Mouse (Mus musculus): ENCODE measurements around the gene Gsk3a. TPM values are rescaled to one million over a fixed set of nuclear protein-coding genes. Genes with fewer than 3 reads are reported as not detected.

Gene Gsk3a
- total and polyA plus RNA-seq, 3 experiments = 45.8 to 76.1 (median 47.5) TPM

DNA sequence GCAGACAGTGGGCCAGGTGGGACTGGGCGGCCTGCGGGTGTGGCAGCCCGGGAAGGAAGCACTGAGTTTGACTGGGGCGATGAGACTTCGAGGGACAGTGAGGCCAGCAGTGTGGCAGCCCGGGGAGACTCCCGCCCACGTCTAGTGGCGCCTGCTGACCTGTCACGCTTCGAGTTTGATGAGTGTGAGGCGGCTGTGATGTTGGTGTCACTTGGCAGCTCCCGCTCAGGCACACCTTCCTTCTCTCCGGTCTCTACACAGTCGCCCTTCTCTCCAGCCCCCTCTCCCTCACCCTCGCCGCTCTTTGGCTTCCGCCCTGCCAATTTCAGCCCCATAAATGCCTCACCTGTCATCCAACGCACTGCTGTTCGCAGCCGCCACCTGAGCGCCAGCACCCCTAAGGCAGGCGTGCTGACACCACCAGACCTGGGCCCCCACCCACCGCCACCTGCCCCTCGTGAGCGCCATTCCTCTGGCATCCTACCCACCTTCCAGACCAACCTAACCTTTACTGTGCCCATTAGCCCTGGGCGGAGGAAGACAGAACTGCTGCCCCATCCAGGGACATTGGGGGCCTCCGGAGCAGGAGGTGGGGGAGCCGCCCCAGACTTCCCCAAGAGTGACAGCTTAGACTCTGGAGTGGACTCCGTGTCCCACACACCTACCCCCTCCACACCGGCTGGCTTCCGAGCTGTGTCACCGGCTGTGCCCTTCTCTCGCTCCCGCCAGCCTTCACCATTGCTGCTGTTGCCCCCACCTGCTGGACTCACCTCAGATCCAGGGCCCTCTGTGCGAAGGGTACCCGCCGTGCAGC is 35.0 kb upstream of the Gsk3a start:
- H3K9ac ChIP-seq (ENCODE audit: insufficient read depth, low read depth) = no peak overlapping the region
- peaks cover 49 to 69% of the 10 kb centered on the region in 2 experiments for H3K4me1 ChIP-seq (ENCODE audit: control insufficient read depth in 1 of 2, insufficient read depth in 2 of 2)
- 0 out of 2 replicates have a peak, but pooled peaks cover 2% of the 10 kb centered on the region for H3K79me2 ChIP-seq (replicated peaks; ENCODE audit: control insufficient read depth, extremely low read depth, insufficient read depth, poor library complexity, severe bottlenecking)
- no peak overlapping the region for H3K4me3 ChIP-seq (replicated peaks in 1 of 3; ENCODE audit: low read depth in 2 of 3, low read length in 2 of 3, poor library complexity in 1 of 3)
- dilution Hi-C loops (cut with MboI; ENCODE audit: extremely low pct_ligation_motif_present, extremely low pct_unique_long_range_greater_than_20kb, low sequenced_read_pairs) = no loop called here
- in situ Hi-C loops (cut with MboI; ENCODE audit: low pct_ligation_motif_present, low pct_unique_long_range_greater_than_20kb, low sequenced_read_pairs) = loop anchor here (10.0 kb wide), 1 partner anchor 88 kb away; no protein-coding TSS in a partner anchor
- H3K36me3 ChIP-seq (replicated peaks in 1 of 2; ENCODE audit: control insufficient read depth in 1 of 2, insufficient read depth in 1 of 2, low read length in 1 of 2) = peaks cover 30 to 59% of the 10 kb centered on the region in 2 experiments
- no peak overlapping the region for H3K27ac ChIP-seq (ENCODE audit: insufficient read depth, low read depth)
- H3K4me2 ChIP-seq (ENCODE audit: insufficient read depth, low read depth, poor library complexity, severe bottlenecking) = no peak overlapping the region
- TF ChIP-seq KAT2A (IDR thresholded peaks at IDR 0.05; ENCODE audit: insufficient replicate concordance, low read length) (no peak), MAZ (IDR thresholded peaks at IDR 0.05; ENCODE audit: low read depth, low read length) (no peak), MYC (IDR thresholded peaks at IDR 0.05; ENCODE audit: low read depth, low read length) (no peak), UBTF (IDR thresholded peaks at IDR 0.05; ENCODE audit: low read depth, low read length) (no peak), ZNF384 (IDR thresholded peaks at IDR 0.05; ENCODE audit: low read depth, low read length) (no peak), RAD21 (IDR thresholded peaks at IDR 0.05; ENCODE audit: low read depth, low read length) (no peak), IRF4 (IDR thresholded peaks at IDR 0.05; ENCODE audit: low read depth, low read length) (no peak), USF2 (conservative IDR thresholded peaks at IDR 0.05; ENCODE audit: low read depth, low read length) (no peak), ELF1 (IDR thresholded peaks at IDR 0.05; ENCODE audit: low read depth, low read length) (no peak), BHLHE40 (IDR thresholded peaks at IDR 0.05; ENCODE audit: low read depth, low read length) (no peak), ZKSCAN1 (IDR thresholded peaks at IDR 0.05; ENCODE audit: borderline replicate concordance, low read depth, low read length) (no peak), JUND (conservative IDR thresholded peaks at IDR 0.05; ENCODE audit: low read depth, low read length) (no peak), ZMIZ1 (IDR thresholded peaks at IDR 0.05; ENCODE audit: low read depth, low read length) (no peak), USF1 (IDR thresholded peaks at IDR 0.05; ENCODE audit: low read depth, low read length) (no peak), NRF1 (IDR thresholded peaks at IDR 0.05; ENCODE audit: low read depth, low read length) (no peak), JUN (IDR thresholded peaks at IDR 0.05; ENCODE audit: insufficient read depth, low read depth, low read length) (no peak), ETS1 (conservative IDR thresholded peaks at IDR 0.05; ENCODE audit: low read depth, low read length) (no peak)
- no peak for DNase-seq (ENCODE audit: extremely low read depth)
- no peaks in the 10 kb centered on the region for H3K9me3 ChIP-seq (replicated peaks; ENCODE audit: low read length)
- no peaks in the 10 kb centered on the region for H3K27me3 ChIP-seq (replicated peaks)

Measured in CH12.LX (cell line).